Mouse (Mus musculus) liver, adult 2 months (tissue): ENCODE measurements at regions not wholly inside any gene's neighbourhood (a gene's known extent, or its start where the extent isn't known, plus 50 kb on each side); places are given as distances from the start of the nearest gene placed in this dataset.

ENCODE experiments used
- CTCF ChIP-seq: fragments of 200-500 bp; IDR thresholded peaks from 2 replicates; pipeline ENCODE4 v1.5.1; 2011; ENCODE audit warnings: low read depth, low read length, control low read depth
- POLR2A ChIP-seq: fragments of 200-500 bp; IDR thresholded peaks from 2 replicates; pipeline ENCODE4 v1.6.1; 2011; ENCODE audit warnings: low read length, control low read depth; ENCODE audit not compliant: insufficient read depth; ENCODE audit errors: extremely low read depth

- TF ChIP-seq POLR2A (no peak), CTCF (no peak)
Measured at GRCm38 (mm10) chr9:5709480-5709879, 364.2 kb downstream of the Casp12 start.
